Mouse (Mus musculus) heart, adult 2 months (tissue): ENCODE results near the gene Lss.

Source experiments
- CTCF ChIP-seq: fragments of 200-600 bp; IDR thresholded peaks from 2 replicates; pipeline ENCODE4 v1.8.1; 2022; ENCODE audit warnings: antibody characterized with exemption, mild to moderate bottlenecking, moderate library complexity
- EP300 ChIP-seq: fragments of 200-500 bp; IDR thresholded peaks from 2 replicates; pipeline ENCODE4 v1.6.1; 2011; ENCODE audit warnings: low read depth, low read length, control low read depth; ENCODE audit not compliant: insufficient read depth
- POLR2A ChIP-seq: fragments of 200-500 bp; IDR thresholded peaks from 2 replicates; pipeline ENCODE4 v1.6.1; 2011; ENCODE audit warnings: mild to moderate bottlenecking, low read depth, low read length, control low read depth; ENCODE audit not compliant: insufficient read depth

DNA sequence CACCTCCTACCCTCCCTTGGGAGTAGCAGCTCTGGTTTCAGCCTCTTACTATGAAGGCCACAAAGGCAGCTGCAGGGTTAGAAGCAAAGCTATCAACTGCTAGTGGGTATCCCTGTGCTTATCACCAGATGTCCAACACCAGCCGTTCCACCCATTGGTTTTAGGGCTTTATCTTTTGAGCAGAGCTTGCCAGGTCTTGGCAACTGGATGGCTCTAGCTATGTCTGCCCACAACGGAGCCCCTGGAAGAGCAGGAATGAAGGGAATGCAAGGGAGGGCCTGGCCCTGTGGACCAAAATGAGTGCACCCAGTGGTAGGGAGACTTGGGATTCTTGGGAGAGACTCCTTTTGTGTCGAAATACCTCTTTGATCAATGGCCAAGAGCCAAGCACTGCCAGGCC, 71.3 kb downstream of the Lss start:
- no peak for TF ChIP-seq CTCF
- no peak for TF ChIP-seq EP300
- no peak for TF ChIP-seq POLR2A
